Mouse (Mus musculus) cerebellum, postnatal 4 days (tissue): ENCODE data around the gene Smyd3.
A peak's percentile ranks its signal among the peaks of the same experiment; 100 is the strongest.

Experiments
- DNase-seq, 2 experiments: peaks; one replicate each; pipeline ENCODE4 v3.0.0; 2022; ENCODE audit warnings: low spot score in 2 of 2, mixed read lengths in 1 of 2

Gene Smyd3

GRCm38 (mm10) chr1:178972055-178972454, 545.8 kb downstream of the Smyd3 start:
- no peak for DNase-seq

GRCm38 (mm10) chr1:178961661-178962060, 556.2 kb downstream of the Smyd3 start:
- DNase-seq = no peak

- peak; percentile 85 to 89 for DNase-seq
Observed at GRCm38 (mm10) chr1:178960015-178960559, 557.8 kb downstream of the Smyd3 start.

GRCm38 (mm10) chr1:178958641-178959040, 559.2 kb downstream of the Smyd3 start:
- no peak for DNase-seq

- no peak for DNase-seq
Observed at GRCm38 (mm10) chr1:178952910-178953309, 564.9 kb downstream of the Smyd3 start.

- no peak for DNase-seq
Observed at GRCm38 (mm10) chr1:178942251-178942963, 575.4 kb downstream of the Smyd3 start.

GRCm38 (mm10) chr1:178940353-178940752, 577.5 kb downstream of the Smyd3 start:
- DNase-seq = no peak

- DNase-seq = no peak
Observed at GRCm38 (mm10) chr1:178936976-178937375, 580.9 kb downstream of the Smyd3 start.

GRCm38 (mm10) chr1:178936457-178936856, 581.4 kb downstream of the Smyd3 start:
- DNase-seq = no peak

- no peak for DNase-seq
Observed at GRCm38 (mm10) chr1:178933953-178934637, 583.7 kb downstream of the Smyd3 start.

- no peak for DNase-seq
Observed at GRCm38 (mm10) chr1:178929531-178929930, 588.3 kb downstream of the Smyd3 start.

- DNase-seq = no peak
Observed at GRCm38 (mm10) chr1:178924492-178925183, 593.2 kb downstream of the Smyd3 start.

GRCm38 (mm10) chr1:178917194-178917902, 600.5 kb downstream of the Smyd3 start:
- peak in 1 of 2 experiments; percentile 19 for DNase-seq

- DNase-seq = no peak
Observed at GRCm38 (mm10) chr1:178915056-178915455, 602.8 kb downstream of the Smyd3 start.

GRCm38 (mm10) chr1:178912936-178913716, 604.7 kb downstream of the Smyd3 start:
- DNase-seq = no peak

GRCm38 (mm10) chr1:178910951-178911350, 606.9 kb downstream of the Smyd3 start:
- DNase-seq = no peak
